Mouse (Mus musculus): ENCODE results near the gene Tspan9. TPM values are rescaled to one million over a fixed set of nuclear protein-coding genes. Genes with fewer than 3 reads are reported as not detected.

Tspan9 gene
- polyA plus RNA-seq, 1 experiment from 2014 or later: 77.3 TPM

DNA sequence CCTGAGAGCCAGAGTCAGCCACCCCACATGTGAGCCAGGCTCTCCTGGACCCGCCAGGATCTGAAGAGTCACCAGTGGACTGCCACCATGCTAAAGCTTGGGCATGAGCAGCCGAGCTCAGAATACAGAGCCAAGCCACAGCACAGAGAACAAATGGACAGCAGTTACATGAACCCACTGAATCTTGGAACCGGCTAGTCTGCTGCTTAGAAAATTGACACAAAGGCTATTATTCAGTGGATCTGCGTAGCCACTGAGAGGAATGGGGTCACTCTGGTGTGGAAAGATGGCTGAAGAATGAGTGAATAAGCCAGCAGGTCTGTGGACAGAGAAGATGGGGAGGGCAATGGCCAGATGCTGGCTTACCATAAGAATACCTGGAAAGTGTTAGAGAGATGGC lies 12.7 kb downstream of the Tspan9 start:
- TF ChIP-seq EP300 (optimal IDR thresholded peaks at IDR 0.05) (no peak), CTCF (IDR thresholded peaks at IDR 0.05; ENCODE audit: low read depth) (no peak)
- H3K27ac ChIP-seq (replicated peaks): no peak overlapping the region
- no peak for ATAC-seq (ENCODE audit: low FRiP score, low TSS enrichment)
- peaks cover 19% of the 10 kb centered on the region for H3K4me1 ChIP-seq (replicated peaks; ENCODE audit: control insufficient read depth, insufficient read depth)
- no peaks in the 10 kb centered on the region for H3K27me3 ChIP-seq (ENCODE audit: control insufficient read depth, insufficient read depth, low read length)
- no peak overlapping the region for H3K9ac ChIP-seq (ENCODE audit: low read length)
- no peak for DNase-seq (ENCODE audit: low spot score)
- H3K4me2 ChIP-seq (replicated peaks; ENCODE audit: low read depth): no peak overlapping the region
- H3K9me3 ChIP-seq (ENCODE audit: control insufficient read depth, low read length): no peaks in the 10 kb centered on the region
- H3K36me3 ChIP-seq (ENCODE audit: control insufficient read depth, insufficient read depth, low read length): no peaks in the 10 kb centered on the region
- H3K4me3 ChIP-seq (ENCODE audit: low read depth, low read length): no peak overlapping the region
- WGBS: 77% methylated on average over 4 of the region's 4 CpGs

- 78% methylated on average over 5 of the region's 5 CpGs for WGBS
- TF ChIP-seq CTCF (IDR thresholded peaks at IDR 0.05; ENCODE audit: low read depth) (no peak), EP300 (optimal IDR thresholded peaks at IDR 0.05) (no peak)
- no peak overlapping the region for H3K27ac ChIP-seq (replicated peaks)
- H3K9ac ChIP-seq (ENCODE audit: low read length): no peak overlapping the region
- H3K4me1 ChIP-seq (replicated peaks; ENCODE audit: control insufficient read depth, insufficient read depth): peaks cover 13% of the 10 kb centered on the region
- H3K4me3 ChIP-seq (ENCODE audit: low read depth, low read length): no peak overlapping the region
- H3K4me2 ChIP-seq (replicated peaks; ENCODE audit: low read depth): no peak overlapping the region
- DNase-seq (ENCODE audit: low spot score) (no peak), ATAC-seq (ENCODE audit: low FRiP score, low TSS enrichment) (no peak)
- no peaks in the 10 kb centered on the region for H3K27me3 ChIP-seq (ENCODE audit: control insufficient read depth, insufficient read depth, low read length)
- H3K36me3 ChIP-seq (ENCODE audit: control insufficient read depth, insufficient read depth, low read length): no peaks in the 10 kb centered on the region
- no peaks in the 10 kb centered on the region for H3K9me3 ChIP-seq (ENCODE audit: control insufficient read depth, low read length)
These were observed 14.0 kb downstream of the Tspan9 start for GRCm38 (mm10) chr6:128129382-128129781.

GRCm38 (mm10) chr6:128127312-128127711 lies 16.1 kb downstream of the Tspan9 start:
- Histone ChIP-seq H3K9ac (ENCODE audit: low read length) (no peak overlapping the region), H3K4me3 (ENCODE audit: low read depth, low read length) (no peak overlapping the region), H3K36me3 (ENCODE audit: control insufficient read depth, insufficient read depth, low read length) (no peaks in the 10 kb centered on the region), H3K4me1 (replicated peaks; ENCODE audit: control insufficient read depth, insufficient read depth) (no peaks in the 10 kb centered on the region; the same call in 1 of the 2 replicates), H3K4me2 (replicated peaks; ENCODE audit: low read depth) (no peak overlapping the region), H3K27me3 (ENCODE audit: control insufficient read depth, insufficient read depth, low read length) (no peaks in the 10 kb centered on the region), H3K27ac (replicated peaks) (0 out of 2 replicates have a peak overlapping the region, but pooled peaks have one; percentile 30), H3K9me3 (ENCODE audit: control insufficient read depth, low read length) (no peaks in the 10 kb centered on the region)
- DNase-seq (ENCODE audit: low spot score) (no peak), ATAC-seq (ENCODE audit: low FRiP score, low TSS enrichment) (no peak)
- 65% methylated on average over 3 of the region's 3 CpGs for WGBS
- TF ChIP-seq CTCF (IDR thresholded peaks at IDR 0.05; ENCODE audit: low read depth) (no peak), EP300 (optimal IDR thresholded peaks at IDR 0.05) (no peak)

DNA sequence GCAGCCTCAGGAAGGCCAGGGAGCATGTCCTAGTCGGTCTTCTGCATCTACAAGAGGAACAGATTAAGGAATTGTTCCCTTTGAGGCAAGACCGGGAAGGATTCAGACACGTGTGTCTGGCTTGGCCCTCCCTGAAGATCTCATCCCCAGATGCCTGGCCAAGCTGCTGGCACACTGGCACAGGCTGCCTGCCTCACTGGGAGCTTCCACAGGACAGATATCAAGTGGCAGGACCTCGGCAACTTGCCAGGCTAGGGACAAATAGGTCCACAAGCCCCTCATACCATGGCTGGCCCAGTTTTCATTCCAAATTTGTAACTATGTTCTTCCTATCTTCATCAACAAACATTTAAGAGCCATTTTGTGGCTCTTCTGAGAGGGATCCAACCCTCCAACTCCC lies 16.5 kb downstream of the Tspan9 start:
- 58% methylated on average over 4 of the region's 4 CpGs for WGBS
- H3K4me2 ChIP-seq (replicated peaks; ENCODE audit: low read depth): no peak overlapping the region
- no peaks in the 10 kb centered on the region; the same call in 1 of the 2 replicates for H3K36me3 ChIP-seq (ENCODE audit: control insufficient read depth, insufficient read depth, low read length)
- no peaks in the 10 kb centered on the region for H3K9me3 ChIP-seq (ENCODE audit: control insufficient read depth, low read length)
- H3K4me1 ChIP-seq (replicated peaks; ENCODE audit: control insufficient read depth, insufficient read depth): no peaks in the 10 kb centered on the region; the same call in 1 of the 2 replicates
- DNase-seq (ENCODE audit: low spot score) (no peak), ATAC-seq (ENCODE audit: low FRiP score, low TSS enrichment) (no peak)
- no peak overlapping the region for H3K4me3 ChIP-seq (ENCODE audit: low read depth, low read length)
- no peaks in the 10 kb centered on the region for H3K27me3 ChIP-seq (ENCODE audit: control insufficient read depth, insufficient read depth, low read length)
- TF ChIP-seq CTCF (IDR thresholded peaks at IDR 0.05; ENCODE audit: low read depth) (no peak), EP300 (optimal IDR thresholded peaks at IDR 0.05) (no peak)
- H3K27ac ChIP-seq (replicated peaks): no peak overlapping the region
- no peak overlapping the region for H3K9ac ChIP-seq (ENCODE audit: low read length)

DNA sequence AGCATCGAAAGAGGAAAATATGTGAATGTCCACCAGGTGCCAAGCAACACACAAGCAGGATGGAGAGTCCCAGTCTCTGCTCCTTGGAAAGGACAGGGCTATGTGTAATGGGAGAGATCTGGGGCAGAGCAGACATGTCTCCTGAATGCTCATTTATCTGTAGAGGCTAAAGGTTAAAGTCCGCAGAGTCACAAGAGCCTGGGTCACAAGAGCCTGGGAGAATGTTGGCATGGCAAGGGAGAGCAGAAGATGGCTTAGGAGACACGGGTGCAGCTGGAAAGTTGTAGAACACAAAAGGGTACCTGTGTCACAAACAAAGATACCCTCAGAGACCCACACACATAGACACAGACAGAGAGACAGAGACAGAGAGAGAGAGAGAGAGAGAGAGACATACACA lies 17.9 kb downstream of the Tspan9 start:
- no peak overlapping the region for H3K27ac ChIP-seq (replicated peaks)
- no peaks in the 10 kb centered on the region for H3K9me3 ChIP-seq (ENCODE audit: control insufficient read depth, low read length)
- no peaks in the 10 kb centered on the region for H3K4me1 ChIP-seq (replicated peaks; ENCODE audit: control insufficient read depth, insufficient read depth)
- H3K4me2 ChIP-seq (replicated peaks; ENCODE audit: low read depth): no peak overlapping the region
- 69% methylated on average over 3 of the region's 3 CpGs for WGBS
- H3K4me3 ChIP-seq (ENCODE audit: low read depth, low read length): no peak overlapping the region
- H3K9ac ChIP-seq (ENCODE audit: low read length): no peak overlapping the region
- no peaks in the 10 kb centered on the region; the same call in 1 of the 2 replicates for H3K36me3 ChIP-seq (ENCODE audit: control insufficient read depth, insufficient read depth, low read length)
- ATAC-seq (ENCODE audit: low FRiP score, low TSS enrichment) (no peak), DNase-seq (ENCODE audit: low spot score) (no peak)
- no peaks in the 10 kb centered on the region for H3K27me3 ChIP-seq (ENCODE audit: control insufficient read depth, insufficient read depth, low read length)
- TF ChIP-seq CTCF (IDR thresholded peaks at IDR 0.05; ENCODE audit: low read depth): no peak

DNA sequence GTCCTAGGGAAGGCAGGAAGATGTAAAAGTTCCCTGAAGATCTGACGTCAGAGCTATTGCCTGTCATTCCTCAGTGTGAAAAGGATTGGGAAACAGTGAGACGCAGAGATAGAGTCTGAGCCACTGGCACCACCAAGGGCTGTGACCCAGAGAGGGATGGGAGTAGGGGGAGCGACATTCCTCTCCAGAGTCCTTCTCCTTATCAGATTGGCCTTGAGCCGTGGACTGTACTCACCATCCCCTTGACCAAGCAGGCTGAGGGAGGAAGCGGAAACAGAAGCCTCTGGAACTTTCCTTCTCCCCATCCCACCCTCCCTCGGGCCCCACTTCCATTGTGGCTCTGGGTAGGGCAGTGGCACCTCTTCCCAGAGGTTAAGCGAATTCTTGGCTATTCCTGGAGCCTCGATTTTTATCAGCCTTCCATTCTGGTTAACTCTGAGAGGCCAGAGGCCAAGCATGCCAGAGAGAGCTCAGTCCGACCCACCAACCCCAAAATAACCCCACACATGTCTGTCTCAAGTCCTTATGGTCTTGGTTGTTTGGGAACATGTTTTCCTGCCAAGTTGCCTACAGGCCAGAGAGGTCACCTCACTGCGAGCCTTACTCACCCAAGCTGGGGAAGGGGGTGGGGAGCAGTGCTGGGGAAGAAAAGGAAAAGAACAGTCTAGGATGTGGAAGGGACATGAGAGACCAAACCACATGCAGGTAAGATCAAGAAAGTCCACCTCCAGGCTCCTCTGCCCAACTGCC lies 19.0 kb downstream of the Tspan9 start:
- Histone ChIP-seq H3K9ac (ENCODE audit: low read length) (no peak overlapping the region), H3K4me3 (ENCODE audit: low read depth, low read length) (no peak overlapping the region), H3K4me2 (replicated peaks; ENCODE audit: low read depth) (no peak overlapping the region), H3K9me3 (ENCODE audit: control insufficient read depth, low read length) (no peaks in the 10 kb centered on the region), H3K27me3 (ENCODE audit: control insufficient read depth, insufficient read depth, low read length) (no peaks in the 10 kb centered on the region), H3K4me1 (replicated peaks; ENCODE audit: control insufficient read depth, insufficient read depth) (no peaks in the 10 kb centered on the region), H3K36me3 (ENCODE audit: control insufficient read depth, insufficient read depth, low read length) (no peaks in the 10 kb centered on the region; the same call in 1 of the 2 replicates), H3K27ac (replicated peaks) (peak overlapping the region; percentile 35; the same call in 1 of the 2 replicates)
- no peak for DNase-seq (ENCODE audit: low spot score)
- ATAC-seq (ENCODE audit: low FRiP score, low TSS enrichment): peak; percentile 43; the same call in 1 of the 2 replicates
- 54% methylated on average over 10 of the region's 10 CpGs for WGBS
- TF ChIP-seq EP300 (optimal IDR thresholded peaks at IDR 0.05) (no peak), CTCF (IDR thresholded peaks at IDR 0.05; ENCODE audit: low read depth) (no peak)
